Mouse (Mus musculus) c-Kit-positive CD71-positive TER-119-positive erythroid progenitor cells, embryonic 14.5 days (primary cell): ENCODE results near the gene Itgb2.

Source experiments
- DNase-seq: peaks from one replicate; pipeline ENCODE4 v3.0.0-alpha.2; 2013; ENCODE audit warnings: low spot score

Gene Itgb2

DNA sequence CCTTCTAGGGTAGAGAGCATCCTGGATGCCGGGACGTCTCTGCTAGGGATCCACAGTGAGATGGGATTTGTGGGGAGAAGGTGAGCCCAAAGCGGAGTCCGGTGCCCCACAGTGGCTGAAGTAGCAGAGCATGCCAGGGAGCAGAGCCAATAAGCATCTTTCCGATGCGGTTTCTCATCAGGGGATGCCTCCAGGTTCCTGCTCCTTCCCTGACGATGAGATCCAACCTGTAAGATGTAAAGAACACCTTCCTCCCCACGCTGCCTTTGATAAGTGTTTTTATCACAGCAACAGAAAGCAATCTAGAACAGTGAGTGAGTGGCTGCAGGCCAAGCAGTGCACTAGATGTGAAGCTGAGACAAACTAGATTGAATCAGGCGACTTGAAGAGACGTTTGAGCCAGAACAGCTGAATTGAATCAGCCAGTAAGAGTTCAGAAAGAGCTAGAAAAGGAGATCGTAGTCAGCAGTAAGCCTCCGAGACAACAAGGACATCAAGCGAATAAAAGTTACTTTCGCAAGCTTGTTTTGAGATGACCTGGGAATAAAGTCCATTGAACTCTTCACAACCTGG is 13.6 kb upstream of the Itgb2 start:
- peak; percentile 25 for DNase-seq

DNA sequence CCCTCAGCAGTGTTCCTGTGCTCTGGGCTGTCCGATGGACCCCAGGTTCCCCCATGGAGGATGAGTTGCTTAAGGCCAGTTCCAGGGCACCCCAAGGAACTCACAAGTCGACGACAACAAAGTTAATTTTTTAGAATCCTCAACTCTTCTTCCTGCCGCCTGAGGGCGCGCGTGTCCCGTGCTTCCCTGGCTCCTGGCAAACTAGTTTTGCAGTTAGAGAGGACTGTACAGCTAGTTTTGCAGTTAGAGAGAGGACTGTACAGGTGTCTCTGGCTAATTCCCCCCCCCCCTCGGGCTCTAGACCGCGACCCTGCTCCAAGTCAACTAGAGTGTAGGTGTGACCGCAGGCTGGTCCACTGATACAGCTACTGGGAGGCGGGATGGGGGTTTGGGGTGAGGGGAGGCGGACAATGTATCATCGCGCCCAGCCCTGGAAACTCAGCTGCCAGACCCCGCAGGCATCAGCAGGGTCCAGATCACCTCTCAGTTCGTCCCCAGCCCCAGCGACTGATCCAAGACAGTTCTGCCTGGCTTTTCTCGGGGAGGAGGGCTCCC is 12.9 kb upstream of the Itgb2 start:
- DNase-seq, result peak; percentile 60

DNA sequence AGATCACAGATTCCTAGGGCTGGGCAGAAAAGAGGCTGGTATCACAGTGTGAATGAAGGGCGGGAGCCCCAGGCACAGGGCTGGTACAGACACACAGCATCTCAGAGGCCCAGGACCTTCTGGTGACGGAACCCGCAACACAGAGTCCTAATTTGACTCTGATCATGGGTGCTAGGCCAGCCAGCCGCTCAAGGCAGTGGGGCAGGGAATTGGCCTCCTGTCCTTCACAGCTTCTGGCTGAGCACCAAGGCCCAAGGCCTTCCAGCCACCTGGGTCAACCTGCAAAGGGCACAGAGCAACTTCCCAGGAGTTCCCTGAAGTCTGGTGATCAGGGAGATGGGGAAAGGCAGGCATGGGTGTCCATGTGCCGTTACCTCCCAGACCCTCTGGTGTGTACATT is 12.3 kb upstream of the Itgb2 start:
- DNase-seq, result no peak

DNA sequence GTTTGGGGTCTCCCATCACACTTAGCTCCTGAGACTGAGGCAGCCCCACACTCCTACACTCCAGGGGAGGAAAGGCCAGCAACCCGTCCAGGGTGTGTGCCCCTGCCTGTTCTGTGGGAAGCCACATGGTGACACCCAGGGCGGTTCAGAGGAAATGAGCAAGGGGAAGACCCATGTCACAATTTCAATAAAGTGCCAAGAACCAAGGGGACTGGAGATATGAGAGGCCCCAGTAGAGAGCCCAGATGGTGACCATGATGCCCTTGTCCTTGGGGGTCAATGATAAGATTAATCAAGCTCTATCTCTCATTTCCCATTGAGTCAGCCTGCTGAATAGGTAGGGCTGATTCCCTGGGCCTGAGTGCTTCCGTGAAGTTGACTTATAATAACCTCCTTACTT is 10.9 kb upstream of the Itgb2 start:
- DNase-seq, result no peak

DNA sequence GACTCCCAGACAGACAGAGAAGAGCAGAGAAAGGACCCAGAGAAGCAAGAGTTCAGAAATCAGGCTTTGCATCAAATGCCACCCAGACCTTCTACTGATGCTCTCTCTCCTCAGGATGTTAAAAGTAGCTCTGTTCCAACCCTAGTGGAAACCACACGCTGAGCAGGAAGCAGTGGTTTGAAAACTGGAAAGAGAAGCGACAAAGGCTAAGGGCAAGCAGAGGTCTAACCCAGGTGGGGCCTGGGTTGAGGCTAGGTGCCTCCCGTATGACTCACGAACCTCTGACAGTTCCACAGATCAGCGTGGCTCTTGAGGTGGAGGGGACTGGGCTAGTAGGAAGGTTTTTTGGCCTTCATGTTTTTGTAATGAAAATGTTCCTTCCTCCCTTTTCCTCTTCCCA is 9.6 kb upstream of the Itgb2 start:
- no peak for DNase-seq

DNA sequence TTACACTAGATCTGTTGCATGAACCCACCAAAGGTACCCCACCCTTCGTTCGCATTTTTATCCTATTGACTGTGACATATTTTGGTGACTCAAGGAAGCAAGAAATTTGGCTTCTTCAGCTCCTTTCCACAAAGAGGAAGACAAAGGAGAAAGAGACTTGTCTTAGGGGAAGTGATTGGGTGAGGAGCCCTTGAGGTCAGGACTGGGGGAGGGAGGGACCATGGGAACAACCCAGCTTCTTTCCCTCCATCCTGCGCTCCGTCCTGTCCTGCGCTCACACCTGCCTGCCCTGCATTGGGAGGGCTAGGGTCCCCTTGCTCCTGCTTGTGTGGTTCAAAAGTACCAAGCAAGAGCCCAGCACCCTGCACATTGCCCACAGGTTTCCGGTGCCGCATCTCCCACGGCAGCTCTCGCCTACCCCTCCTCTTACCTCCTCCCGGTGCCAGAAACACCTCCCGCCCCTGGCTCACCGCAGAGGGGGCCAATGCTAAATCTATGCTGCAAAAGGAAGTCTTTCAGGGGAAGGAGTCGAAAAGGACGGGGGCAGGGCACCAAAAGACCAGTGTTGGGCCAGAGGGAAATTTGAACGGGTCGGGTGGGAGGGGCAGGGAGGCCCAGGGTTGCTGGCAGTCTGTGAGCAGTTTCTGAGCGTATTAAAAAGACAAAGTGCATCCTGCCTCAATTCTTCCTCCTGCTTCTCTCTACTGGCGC is 7.9 kb upstream of the Itgb2 start:
- no peak for DNase-seq

DNA sequence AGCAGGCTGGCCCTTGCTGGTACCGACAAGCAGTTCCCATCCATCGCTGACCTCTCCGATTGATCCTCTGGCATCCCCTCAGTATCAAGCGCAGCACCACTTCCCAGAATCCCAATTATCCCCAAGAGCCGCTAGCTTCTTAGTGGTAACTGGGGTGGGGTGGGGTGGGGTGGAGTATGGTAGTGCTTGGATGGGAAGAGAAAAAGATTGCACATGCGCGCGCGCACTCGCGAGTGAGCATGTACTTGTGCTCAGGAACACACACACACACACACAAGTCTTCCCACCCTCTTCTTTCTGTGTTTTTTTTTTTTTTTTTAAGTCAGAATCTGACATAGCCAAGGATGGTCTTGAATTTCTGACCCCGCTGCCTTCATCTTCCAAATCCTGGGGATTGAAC is 7.3 kb upstream of the Itgb2 start:
- DNase-seq, result no peak

DNA sequence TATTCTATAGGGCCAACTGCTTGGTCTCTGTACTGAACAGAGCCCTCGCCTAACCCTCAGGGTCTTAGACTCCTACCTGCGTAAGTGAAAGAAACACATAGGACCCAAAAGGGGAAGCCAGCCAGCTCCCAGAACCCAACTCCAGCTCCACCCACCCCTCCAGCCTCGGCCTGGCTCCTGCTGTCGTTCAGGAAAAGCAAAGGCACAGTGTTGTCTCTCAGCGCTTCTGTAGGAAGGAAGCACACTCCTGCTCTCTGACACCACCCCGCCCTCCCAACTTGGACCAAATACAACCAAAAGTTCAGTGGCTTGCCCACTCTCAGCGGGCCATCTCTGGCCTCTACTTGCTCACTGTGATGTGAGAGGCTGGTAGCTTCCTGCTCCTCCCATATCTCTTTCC is 6.7 kb upstream of the Itgb2 start:
- no peak for DNase-seq

DNA sequence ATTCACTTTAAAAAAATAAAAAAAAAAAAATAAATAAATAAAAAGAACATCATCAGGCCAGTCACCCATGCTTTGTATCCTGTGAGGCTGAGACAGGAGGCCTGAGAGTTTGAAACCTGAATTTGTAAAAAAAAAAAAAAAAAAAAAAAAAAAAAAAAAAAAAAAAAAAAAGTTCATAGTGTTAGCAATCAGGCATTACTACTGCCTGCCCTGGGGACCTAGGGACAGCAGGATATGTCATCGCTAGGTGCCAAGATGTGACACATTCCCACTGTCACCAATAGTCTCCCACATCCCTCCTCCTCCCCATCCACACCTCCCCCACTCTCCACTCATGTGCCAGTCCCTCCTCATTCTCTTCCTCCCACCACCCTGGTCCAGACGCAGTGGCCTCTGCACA is 3.6 kb upstream of the Itgb2 start:
- no peak for DNase-seq

DNA sequence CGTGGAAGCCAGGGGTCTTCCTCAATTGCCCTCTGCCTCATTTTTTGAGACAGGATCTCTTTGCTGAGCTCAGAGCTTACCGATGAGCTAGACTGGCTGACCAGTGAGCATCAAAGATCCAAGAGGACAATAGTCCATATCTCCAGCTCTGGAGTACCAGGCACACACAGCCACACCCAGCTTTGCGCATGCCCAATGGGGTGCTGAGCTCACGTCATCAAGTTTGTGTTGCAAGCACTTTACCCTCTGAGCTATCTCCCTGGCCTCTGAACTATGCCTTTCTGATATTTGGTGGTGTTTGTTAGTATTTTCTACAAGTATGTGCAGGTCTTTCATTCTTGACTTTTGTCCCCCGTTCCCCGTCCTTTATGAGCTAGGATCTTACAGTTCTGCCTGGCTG is 1.4 kb upstream of the Itgb2 start:
- DNase-seq, result peak; percentile 23

DNA sequence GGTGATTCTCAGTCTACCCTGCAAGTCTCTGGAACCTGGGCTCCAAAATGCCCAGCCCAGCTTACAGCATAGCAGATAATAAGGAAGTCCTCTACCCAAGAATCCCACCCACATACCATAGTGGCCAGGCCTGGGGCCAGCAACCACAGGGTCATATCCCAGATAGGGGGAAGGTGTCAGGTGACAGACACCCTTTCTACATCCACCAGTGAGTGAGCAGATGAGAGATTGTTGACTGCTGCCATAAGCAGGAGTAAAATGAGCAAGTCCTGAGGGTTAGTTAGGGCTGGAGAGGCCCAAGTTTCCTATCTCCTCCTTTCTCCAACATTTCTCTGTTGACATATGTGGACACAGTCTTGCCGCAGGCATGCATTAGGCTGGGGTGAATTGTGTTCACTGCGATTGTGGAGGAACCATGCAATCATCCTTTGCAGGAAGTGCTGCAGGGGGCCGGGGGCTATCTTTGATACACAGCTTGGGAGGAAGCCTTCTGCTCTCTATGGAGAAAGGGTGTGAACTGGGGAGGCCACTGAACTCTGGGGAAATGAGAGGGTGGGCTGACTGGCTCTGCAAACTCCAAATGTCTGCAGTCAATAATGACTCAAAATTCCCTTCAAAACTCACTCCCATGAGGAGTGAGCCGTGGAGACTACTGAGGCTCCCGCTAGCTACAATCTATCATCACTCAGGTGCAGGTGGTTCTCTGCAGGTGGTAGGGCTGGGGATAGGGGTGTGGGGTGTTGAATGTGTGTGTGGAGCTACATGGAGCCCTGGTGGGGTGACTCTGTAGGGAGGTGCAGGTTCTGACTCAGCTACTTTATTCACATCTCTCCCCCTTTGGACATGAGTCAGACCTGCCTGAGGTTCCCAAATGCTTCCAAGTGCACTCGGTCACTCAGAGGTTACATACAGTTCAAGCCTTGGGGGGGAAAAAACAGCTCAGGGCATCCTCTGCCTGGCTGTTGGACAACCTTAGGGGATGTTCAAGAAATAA is 1.3 kb downstream of the Itgb2 start:
- DNase-seq, result peak; percentile 22

DNA sequence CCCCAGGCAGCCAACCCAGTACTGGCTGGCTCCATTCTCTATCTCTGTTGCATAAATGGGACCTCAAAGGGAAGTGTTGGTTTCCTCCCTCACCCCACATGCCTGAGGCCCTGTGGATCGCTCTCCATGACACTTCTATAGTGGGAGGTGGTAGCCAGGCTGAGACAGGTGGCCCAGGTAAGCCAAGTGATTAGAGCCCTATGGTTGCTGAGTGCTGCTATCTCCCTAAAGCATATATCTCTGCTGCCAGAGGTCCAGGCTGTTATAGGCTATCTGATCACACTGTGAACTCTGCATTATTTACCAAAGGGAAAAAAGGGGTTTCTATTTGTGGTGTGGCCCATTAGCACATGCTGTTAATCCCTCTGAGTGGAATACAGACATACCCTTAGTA is 2.0 kb downstream of the Itgb2 start:
- DNase-seq, result no peak

DNA sequence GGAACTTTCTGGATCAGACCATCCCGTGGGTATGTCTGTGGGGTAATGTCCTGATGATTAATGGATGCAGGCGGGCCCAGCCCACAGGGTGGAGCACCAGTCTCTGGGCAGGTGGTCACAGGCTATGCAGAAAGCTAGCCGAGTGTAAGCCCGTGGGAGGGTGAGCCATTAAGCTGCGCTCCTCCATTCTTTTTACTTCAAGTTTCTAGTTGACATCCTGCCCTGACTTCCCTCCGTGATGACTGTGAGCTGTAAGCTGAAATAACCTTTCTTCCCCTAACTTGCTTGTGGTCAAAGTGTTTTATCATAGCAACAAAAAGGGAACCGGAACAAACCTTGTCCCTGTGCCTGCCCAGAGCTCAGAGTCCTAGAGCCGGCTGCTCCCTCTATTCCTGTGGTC is 6.7 kb downstream of the Itgb2 start:
- DNase-seq, result no peak

DNA sequence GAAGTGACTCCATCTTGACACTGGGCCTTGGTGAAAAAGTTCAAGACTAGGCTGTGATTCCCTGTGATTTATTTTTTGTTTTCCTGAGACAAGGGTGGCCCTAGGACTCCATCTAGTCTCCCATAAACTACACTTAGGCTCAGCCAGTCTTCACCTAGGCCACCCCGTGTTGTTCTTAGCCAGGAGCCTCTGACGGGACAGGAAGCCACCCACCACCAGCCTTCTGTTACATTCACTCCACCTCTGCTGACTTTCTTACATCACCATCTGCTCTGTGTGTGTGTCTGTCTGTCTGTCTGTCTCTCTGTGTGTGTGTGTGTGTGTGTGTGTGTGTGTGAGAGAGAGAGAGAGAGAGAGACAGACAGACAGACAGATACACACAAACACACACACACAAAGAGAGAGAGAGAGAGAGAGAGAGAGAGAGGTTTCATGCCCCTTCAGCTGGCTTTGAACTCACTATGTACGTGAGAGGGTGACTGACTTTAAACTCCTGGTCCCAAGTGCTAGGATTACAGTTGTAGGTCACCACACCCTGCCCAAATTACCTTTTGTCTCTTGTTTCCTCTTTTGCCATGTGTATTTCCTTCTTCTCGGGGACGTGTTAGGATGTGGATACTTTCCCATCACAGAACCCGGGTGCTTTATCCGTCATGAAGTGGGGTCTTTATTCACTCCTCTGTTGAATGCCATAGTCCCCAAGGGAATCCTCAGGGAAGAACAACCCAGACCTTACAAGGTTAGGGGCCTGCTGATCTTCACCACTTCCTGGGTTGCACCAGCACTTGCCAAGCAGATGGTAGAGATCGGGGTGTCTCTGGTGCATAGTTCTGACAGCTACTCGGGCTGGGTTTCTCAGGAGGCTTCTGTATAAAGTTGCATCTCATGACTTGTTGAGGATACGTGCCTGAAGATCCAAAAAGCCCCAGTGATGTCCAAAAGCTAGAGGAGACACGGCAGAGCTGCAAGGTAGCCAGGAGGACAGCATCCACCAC is 7.5 kb downstream of the Itgb2 start:
- no peak for DNase-seq

DNA sequence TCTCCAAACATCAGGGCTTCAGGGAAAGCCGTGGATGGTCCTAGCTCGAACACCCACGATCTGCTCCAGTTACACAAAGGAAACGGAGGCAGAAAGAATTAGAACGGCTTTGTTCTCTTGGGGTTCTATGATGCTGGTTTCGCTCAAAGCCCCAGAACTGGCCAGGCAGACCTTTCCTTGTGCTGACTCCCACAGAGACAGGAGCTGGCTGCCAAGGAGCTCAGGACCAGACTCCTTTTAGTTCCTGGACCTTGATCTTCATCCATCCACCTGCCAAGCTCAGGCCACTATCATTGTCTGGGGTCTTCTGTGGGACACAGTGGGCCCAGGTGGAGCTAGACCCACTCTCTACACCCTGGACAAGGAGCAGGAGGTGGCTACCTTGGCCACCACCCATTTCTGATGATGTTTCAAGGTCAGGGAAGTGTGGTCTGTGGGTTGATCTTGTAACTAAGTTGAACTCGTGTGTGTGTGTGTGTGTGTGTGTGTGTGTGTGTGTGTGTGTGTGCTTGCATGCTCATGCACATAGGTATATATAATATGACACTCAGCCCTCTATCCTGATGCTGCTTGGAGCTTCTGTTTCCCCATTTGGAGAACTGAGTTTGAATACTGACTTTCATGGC is 9.4 kb downstream of the Itgb2 start:
- no peak for DNase-seq

DNA sequence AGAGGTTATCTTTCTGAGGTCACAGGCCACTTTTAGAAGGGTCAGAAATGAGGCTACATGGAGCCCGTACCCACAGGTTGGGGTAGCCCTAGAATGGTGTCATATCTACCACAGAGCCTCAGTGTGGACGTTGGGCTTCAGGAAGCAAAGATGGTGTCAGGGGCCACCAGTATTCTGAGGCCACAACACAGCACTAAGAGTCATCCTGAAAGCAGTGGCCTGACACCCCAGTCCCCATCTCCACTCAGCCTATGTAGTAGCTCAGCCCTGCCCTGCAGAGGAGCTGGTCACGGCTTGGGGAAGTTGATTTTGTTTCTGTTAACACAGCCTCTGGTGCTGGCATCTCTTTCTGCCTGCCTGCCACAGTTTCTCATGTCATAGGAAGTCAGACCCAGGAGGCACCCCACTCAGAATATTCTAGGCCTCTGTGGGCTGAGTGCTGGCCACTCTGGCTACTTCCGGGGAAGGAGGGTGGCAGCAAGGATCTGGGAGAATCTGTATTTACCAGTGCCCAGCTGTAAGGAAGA is 10.6 kb downstream of the Itgb2 start:
- DNase-seq, result no peak

DNA sequence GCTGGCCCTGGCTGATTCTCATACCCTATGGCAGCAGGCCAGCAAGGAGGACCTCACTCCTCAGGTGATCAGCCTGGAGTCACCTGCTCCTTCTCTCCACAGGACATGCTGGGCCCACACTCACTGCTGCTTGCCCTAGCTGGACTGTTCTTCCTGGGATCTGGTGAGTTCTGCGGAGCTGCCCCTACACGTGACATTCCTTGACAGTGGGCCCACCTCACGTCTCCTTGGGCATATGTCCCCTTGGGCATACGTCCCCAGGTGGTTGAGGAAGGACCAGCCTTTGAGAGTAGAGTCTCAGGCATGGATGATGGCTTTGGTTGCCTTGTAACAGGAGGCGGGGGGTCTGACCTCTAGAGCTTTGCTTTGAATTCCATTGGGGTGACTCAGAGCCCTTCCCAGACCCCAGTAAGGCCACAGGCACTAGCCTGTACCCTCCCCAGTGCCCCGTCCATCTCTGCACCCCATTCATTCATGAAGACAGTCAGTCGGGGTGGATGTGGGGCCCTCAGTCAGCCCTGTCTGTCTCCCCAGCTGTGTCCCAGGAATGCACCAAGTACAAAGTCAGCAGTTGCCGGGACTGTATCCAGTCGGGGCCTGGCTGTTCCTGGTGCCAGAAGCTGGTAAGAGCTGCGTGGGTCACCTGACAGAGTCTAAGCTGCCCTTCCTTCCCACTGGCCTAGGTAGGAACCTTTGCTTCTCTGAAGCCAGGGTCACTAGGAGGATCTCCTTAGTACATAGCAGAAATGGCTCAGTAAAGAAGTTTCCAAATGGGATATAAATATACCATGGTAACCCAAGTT is 12.0 kb downstream of the Itgb2 start:
- no peak for DNase-seq

DNA sequence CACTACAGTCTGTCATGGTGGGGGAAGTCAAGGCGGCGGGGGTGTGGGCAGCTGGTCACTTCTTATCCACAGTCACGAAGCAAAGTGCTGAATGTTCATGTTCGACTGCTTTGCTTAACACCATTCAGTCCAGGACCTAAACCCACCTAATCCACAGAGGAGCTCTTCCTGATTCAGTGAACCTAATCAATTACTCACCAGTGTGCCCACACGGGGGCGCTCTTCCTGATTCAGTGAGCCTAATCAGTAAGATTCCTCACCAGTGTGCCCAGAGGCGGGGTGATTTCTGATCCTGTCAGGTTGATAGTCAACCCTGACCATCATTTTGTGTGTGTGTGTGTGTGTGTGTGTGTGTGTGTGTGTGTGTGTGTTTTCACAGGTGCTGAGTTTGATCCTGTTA is 13.2 kb downstream of the Itgb2 start:
- DNase-seq, result peak; percentile 70

DNA sequence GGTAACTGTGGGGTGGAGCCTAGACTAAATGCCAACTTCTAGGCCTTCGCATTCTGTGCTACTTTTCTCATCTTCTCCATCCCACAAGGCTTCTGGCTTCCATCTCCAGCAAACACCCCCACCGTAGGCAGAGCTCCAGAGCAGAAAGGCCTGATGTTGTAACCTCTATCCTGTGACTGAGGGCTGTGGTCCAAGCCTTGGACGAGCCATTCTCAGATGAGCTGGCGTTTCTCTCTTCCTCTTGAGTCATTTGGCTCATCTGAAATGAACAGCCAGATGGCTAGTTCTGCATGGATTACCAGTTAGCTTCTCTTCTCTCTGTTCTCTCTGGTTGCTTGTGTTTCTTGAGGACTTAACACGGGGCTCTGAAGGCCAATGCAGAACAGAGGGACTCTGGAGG is 14.9 kb downstream of the Itgb2 start:
- no peak for DNase-seq

DNA sequence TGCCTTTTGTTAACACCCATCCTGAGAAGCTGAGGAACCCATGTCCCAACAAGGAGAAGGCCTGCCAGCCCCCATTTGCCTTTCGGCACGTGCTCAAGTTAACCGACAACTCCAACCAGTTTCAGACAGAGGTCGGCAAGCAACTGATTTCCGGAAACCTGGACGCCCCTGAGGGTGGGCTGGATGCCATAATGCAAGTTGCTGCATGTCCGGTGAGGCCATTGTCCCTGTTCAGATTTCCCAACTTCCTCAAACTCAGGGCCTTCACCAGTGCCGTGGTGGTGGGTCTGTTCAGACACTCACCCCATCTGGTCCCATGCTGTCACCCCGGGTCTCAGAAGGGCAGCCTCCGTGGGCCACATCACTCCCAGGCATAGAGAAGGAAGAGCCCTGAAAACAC is 18.5 kb downstream of the Itgb2 start:
- DNase-seq, result no peak
